Mouse (Mus musculus) kidney, adult 2 months (tissue): ENCODE results near the gene Medag.

Source experiments
- CTCF ChIP-seq: fragments of 200-500 bp; conservative IDR thresholded peaks from 2 replicates; pipeline ENCODE4 v1.5.1; 2011; ENCODE audit warnings: low read depth, mild to moderate bottlenecking, control low read depth, low read length, moderate library complexity, mixed read lengths; ENCODE audit not compliant: insufficient read depth, insufficient read length
- POLR2A ChIP-seq: fragments of 200-500 bp; IDR thresholded peaks from one replicate; pipeline ENCODE4 v1.6.1; 2011; ENCODE audit warnings: low read depth, low read length, control low read depth

- no peak for TF ChIP-seq POLR2A
- TF ChIP-seq CTCF: no peak
These were observed 39.5 kb upstream of the Medag start for GRCm38 (mm10) chr5:149372018-149372417.
